Mouse (Mus musculus): Measurements from ENCODE around the gene Pbx1.

- TF ChIP-seq CTCF (IDR thresholded peaks at IDR 0.05; ENCODE audit: low read depth, low read length) (0 out of 2 replicates have a peak, but pooled peaks have one; percentile 1), POLR2A (IDR thresholded peaks at IDR 0.05; ENCODE audit: extremely low read depth, insufficient read depth, low read length) (no peak)
Measured at GRCm38 (mm10) chr1:168457191-168457747, 25.2 kb upstream of the Pbx1 start.
